Mouse (Mus musculus) cerebellum, adult 2 months (tissue): ENCODE measurements at regions not wholly inside any gene's neighbourhood (a gene's known extent, or its start where the extent isn't known, plus 50 kb on each side); places are given as distances from the start of the nearest gene placed in this dataset.

ENCODE experiments used
- CTCF ChIP-seq: fragments of 200-500 bp; IDR thresholded peaks from 2 replicates; pipeline ENCODE4 v1.5.1; 2011; ENCODE audit warnings: low read depth, mild to moderate bottlenecking, control low read depth, low read length, moderate library complexity, borderline replicate concordance; ENCODE audit not compliant: insufficient read depth
- POLR2A ChIP-seq: fragments of 200-500 bp; IDR thresholded peaks from 2 replicates; pipeline ENCODE4 v1.6.1; 2011; ENCODE audit warnings: low read length, control low read depth, borderline replicate concordance; ENCODE audit not compliant: insufficient read depth

GRCm38 (mm10) chr14:36612860-36613259, 355.7 kb downstream of the Ccser2 start:
- no peak for TF ChIP-seq CTCF
- TF ChIP-seq POLR2A: no peak
